Mouse (Mus musculus) myocyte (in vitro differentiated cells): ENCODE data around the gene 1700012P22Rik.

Source experiments
- CEBPB ChIP-seq: IDR thresholded peaks from 2 replicates; pipeline ENCODE4 v1.6.1; 2011; ENCODE audit warnings: mild to moderate bottlenecking, moderate library complexity; ENCODE audit not compliant: poor library complexity, insufficient read depth, severe bottlenecking
- MAX ChIP-seq: IDR thresholded peaks from one replicate; pipeline ENCODE4 v1.6.1; 2011; ENCODE audit warnings: low read depth, mild to moderate bottlenecking, control low read depth
- MYOD1 ChIP-seq, 3 experiments: IDR thresholded peaks; one replicate each; pipeline ENCODE4 v1.6.1; 2011; ENCODE audit warnings: control low read depth in 2 of 3, low read depth in 2 of 3, mild to moderate bottlenecking in 2 of 3, moderate library complexity in 1 of 3; ENCODE audit not compliant: insufficient read length in 2 of 3, control insufficient read depth in 1 of 3
- MYOG ChIP-seq, 3 experiments: IDR thresholded peaks; one replicate each; pipeline ENCODE4 v1.6.1; 2011; ENCODE audit warnings: control low read depth in 2 of 3, low read depth in 2 of 3, mild to moderate bottlenecking in 2 of 3; ENCODE audit not compliant: insufficient read length in 2 of 3, control insufficient read depth in 1 of 3, insufficient read depth in 1 of 3
- POLR2A ChIP-seq: IDR thresholded peaks from one replicate; pipeline ENCODE4 v1.6.1; 2011; ENCODE audit warnings: low read depth, mild to moderate bottlenecking, control low read depth, moderate library complexity; ENCODE audit not compliant: insufficient read length
- POLR2AphosphoS2 ChIP-seq: IDR thresholded peaks from one replicate; pipeline ENCODE4 v1.6.1; 2011; ENCODE audit warnings: low read depth, control low read depth; ENCODE audit not compliant: insufficient read length
- REST ChIP-seq: IDR thresholded peaks from one replicate; pipeline ENCODE4 v1.6.1; 2011; ENCODE audit warnings: mild to moderate bottlenecking, control low read depth, moderate library complexity; ENCODE audit not compliant: insufficient read depth, insufficient read length
- SRF ChIP-seq: IDR thresholded peaks from one replicate; pipeline ENCODE4 v1.6.1; 2011; ENCODE audit warnings: low read depth; ENCODE audit not compliant: control insufficient read depth, insufficient read length
- TCF12 ChIP-seq: IDR thresholded peaks from one replicate; pipeline ENCODE4 v1.6.1; 2011; ENCODE audit warnings: mild to moderate bottlenecking, control low read depth; ENCODE audit not compliant: poor library complexity, insufficient read depth, severe bottlenecking
- USF1 ChIP-seq: IDR thresholded peaks from one replicate; pipeline ENCODE4 v1.6.1; 2011; ENCODE audit warnings: low read depth, mild to moderate bottlenecking, control low read depth, moderate library complexity

DNA sequence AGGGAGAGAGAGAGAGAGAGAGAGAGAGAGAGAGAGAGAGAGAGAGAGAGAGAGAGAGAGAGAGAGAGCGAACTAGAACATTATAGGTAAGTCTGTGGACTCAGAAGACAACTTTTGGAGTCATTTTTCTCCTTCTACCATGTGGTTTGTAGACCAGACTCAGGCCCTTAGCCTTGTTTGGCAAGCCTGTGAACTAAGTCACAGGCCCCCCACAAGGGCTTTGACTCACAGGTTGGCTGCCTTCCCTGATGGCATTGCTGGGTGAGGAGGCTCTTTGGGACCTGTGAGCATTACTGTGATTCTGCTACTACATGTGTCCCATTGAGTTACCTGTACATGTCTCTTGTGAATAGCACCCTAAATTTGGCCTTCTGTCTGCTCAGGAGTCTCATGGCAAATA lies 29.5 kb upstream of the 1700012P22Rik start:
- no peak for TF ChIP-seq TCF12
- TF ChIP-seq POLR2AphosphoS2 = no peak
- no peak for TF ChIP-seq MYOG (IDR thresholded peaks at IDR 0.05; ENCODE audit: control insufficient read depth in 1 of 3, insufficient read depth in 1 of 3, insufficient read length in 2 of 3, low read depth in 2 of 3)
- TF ChIP-seq POLR2A = no peak
- TF ChIP-seq MAX = no peak
- TF ChIP-seq MYOD1 (IDR thresholded peaks at IDR 0.05; ENCODE audit: control insufficient read depth in 1 of 3, insufficient read length in 2 of 3, low read depth in 2 of 3) = no peak
- TF ChIP-seq USF1 = no peak
- no peak for TF ChIP-seq CEBPB
- no peak for TF ChIP-seq SRF
- no peak for TF ChIP-seq REST
